In the genomic region with DNA sequence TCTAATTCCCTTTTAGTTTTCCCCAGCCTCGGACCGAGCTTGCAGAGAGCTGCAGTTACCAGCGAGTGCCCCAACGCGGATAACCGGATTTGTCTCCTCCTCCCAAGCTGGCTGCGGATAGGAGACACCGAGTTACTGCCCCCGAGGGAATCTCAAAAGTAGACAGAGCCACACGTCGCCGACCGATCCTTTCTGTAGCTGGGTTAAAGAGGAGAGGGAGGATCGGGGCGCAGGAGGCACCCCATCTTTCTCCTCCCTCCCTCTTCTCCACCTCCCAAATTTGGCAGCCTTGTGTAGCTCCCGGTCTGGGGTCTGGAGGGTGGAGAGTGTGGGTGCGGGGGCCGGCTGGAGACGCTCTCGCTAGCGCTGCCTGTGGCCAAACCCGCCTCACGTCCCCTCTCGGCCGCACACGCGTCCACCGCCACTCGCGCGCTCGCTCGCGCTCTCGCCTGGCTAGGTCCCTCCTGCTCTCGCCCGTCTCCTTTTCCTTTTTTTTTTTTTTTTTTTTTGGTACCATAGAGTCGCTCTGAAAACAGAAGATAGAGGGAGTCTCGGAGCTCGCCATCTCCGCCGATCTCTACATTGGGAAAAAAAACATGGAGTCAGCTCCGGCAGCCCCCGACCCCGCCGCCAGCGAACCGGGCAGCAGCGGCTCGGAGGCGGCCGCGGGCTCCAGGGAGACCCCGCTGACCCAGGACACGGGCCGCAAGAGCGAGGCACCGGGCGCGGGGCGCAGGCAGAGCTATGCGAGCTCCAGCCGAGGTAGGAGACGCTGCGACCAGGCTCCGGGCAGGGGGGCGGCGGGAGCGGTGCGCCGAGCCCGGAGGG, we compare ENCODE assay signal across 8 mouse cellular contexts. TPM values are rescaled to one million over a fixed set of nuclear protein-coding genes. Genes with fewer than 3 reads are reported as not detected.
A peak's percentile ranks its signal among the peaks of the same experiment; 100 is the strongest.
DNase-seq lines count a peak whose midpoint lies in the region; ATAC-seq and TF ChIP-seq lines count a peak whose summit lies in the region.

Rora (plus strand) TSS at position 576 of the 828 bp plus-strand sequence.

- 0 out of 2 replicates have a peak, but pooled peaks cover 5% of the 10 kb centered on the region for H3K27me3 ChIP-seq in forebrain, embryonic 14.5 days (replicated peaks; ENCODE audit: control insufficient read depth, insufficient read depth, low read length)
- H3K27me3 ChIP-seq in heart, embryonic 16.5 days (ENCODE audit: control insufficient read depth, insufficient read depth, low read length), result no peaks in the 10 kb centered on the region
- H3K27me3 ChIP-seq in liver, embryonic 13.5 days, result peaks cover 55% of the 10 kb centered on the region

- H3K4me3 ChIP-seq in forebrain, embryonic 14.5 days (ENCODE audit: low read depth, low read length), result peak within 1 kb of the TSS; percentile 69
- H3K4me3 ChIP-seq in heart, embryonic 16.5 days (ENCODE audit: low read length), result peak within 1 kb of the TSS; percentile 86
- peak within 1 kb of the TSS; percentile 62 for H3K4me3 ChIP-seq in liver, embryonic 13.5 days (replicated peaks)
- peak within 1 kb of the TSS; percentile 95 for H3K4me3 ChIP-seq in olfactory bulb, adult 2 months (ENCODE audit: insufficient read depth, low read depth, low read length)

- no peaks in the 10 kb centered on the region for H3K36me3 ChIP-seq in forebrain, embryonic 14.5 days (ENCODE audit: control insufficient read depth, insufficient read depth, low read length)
- no peaks in the 10 kb centered on the region for H3K36me3 ChIP-seq in heart, embryonic 16.5 days (ENCODE audit: control insufficient read depth, insufficient read depth)
- H3K36me3 ChIP-seq in liver, embryonic 13.5 days, result no peaks in the 10 kb centered on the region

- ATAC-seq in cerebellum, adult (ENCODE audit: insufficient number of reproducible peaks, low FRiP score, low TSS enrichment), result peak; percentile 77
- ATAC-seq in forebrain, embryonic 14.5 days, result peak; percentile 84
- peak; percentile 72 for ATAC-seq in heart, embryonic 16.5 days (replicated peaks; ENCODE audit: extremely low read depth, insufficient read depth, low FRiP score)
- ATAC-seq in liver, embryonic 13.5 days (ENCODE audit: low read depth), result peak; percentile 41; the same call in 1 of the 2 replicates

- H3K4me2 ChIP-seq in forebrain, embryonic 14.5 days (ENCODE audit: low read length), result peak within 1 kb of the TSS; percentile 95
- peak within 1 kb of the TSS; percentile 83 for H3K4me2 ChIP-seq in heart, embryonic 16.5 days (ENCODE audit: low read depth, low read length)
- H3K4me2 ChIP-seq in liver, embryonic 13.5 days, result peak within 1 kb of the TSS; percentile 61

- TF ChIP-seq POLR2A in olfactory bulb, adult 2 months (IDR thresholded peaks at IDR 0.05; ENCODE audit: insufficient read depth, low read depth, low read length), result peak; percentile 41; the same call in 1 of the 2 replicates

- H3K27ac ChIP-seq in forebrain, embryonic 14.5 days (ENCODE audit: low read depth, low read length), result peak within 1 kb of the TSS; percentile 88
- peak within 1 kb of the TSS; percentile 86 for H3K27ac ChIP-seq in heart, embryonic 16.5 days (ENCODE audit: low read length)
- peak within 1 kb of the TSS; percentile 53; the same call in 1 of the 2 replicates for H3K27ac ChIP-seq in liver, embryonic 13.5 days
- peak within 1 kb of the TSS; percentile 87 for H3K27ac ChIP-seq in olfactory bulb, adult 2 months (ENCODE audit: insufficient read depth, low read depth, low read length)

- WGBS in forebrain, embryonic 14.5 days, result under 1% methylated on average over 65 of the region's 72 CpGs
- WGBS in heart, embryonic 16.5 days, result under 1% methylated on average over 69 of the region's 72 CpGs
- WGBS in liver, embryonic 13.5 days (ENCODE audit: insufficient replicate concordance), result 1% methylated on average over 68 of the region's 72 CpGs
- WGBS in olfactory bulb, adult 2 months, result under 1% methylated on average over 70 of the region's 72 CpGs

- H3K4me1 ChIP-seq in forebrain, embryonic 14.5 days (ENCODE audit: control insufficient read depth, insufficient read depth, low read length), result peaks cover 4% of the 10 kb centered on the region
- peaks cover 10% of the 10 kb centered on the region for H3K4me1 ChIP-seq in heart, embryonic 16.5 days (ENCODE audit: control insufficient read depth, insufficient read depth, low read length)
- H3K4me1 ChIP-seq in liver, embryonic 13.5 days (replicated peaks), result no peaks in the 10 kb centered on the region
- H3K4me1 ChIP-seq in olfactory bulb, adult 2 months (ENCODE audit: control insufficient read depth, insufficient read depth, low read length), result peaks cover 7% of the 10 kb centered on the region; the same call in 1 of the 2 replicates

- no peak for TF ChIP-seq CTCF in olfactory bulb, adult 2 months (IDR thresholded peaks at IDR 0.05; ENCODE audit: insufficient read depth, low read depth, low read length)

- H3K9ac ChIP-seq in forebrain, embryonic 14.5 days (ENCODE audit: low read length), result peak within 1 kb of the TSS; percentile 79
- peak within 1 kb of the TSS; percentile 84 for H3K9ac ChIP-seq in heart, embryonic 16.5 days (ENCODE audit: low read length)
- H3K9ac ChIP-seq in liver, embryonic 13.5 days, result peak within 1 kb of the TSS; percentile 47

- no peaks in the 10 kb centered on the region for H3K9me3 ChIP-seq in forebrain, embryonic 14.5 days (replicated peaks; ENCODE audit: control insufficient read depth, low read length)
- H3K9me3 ChIP-seq in heart, embryonic 16.5 days (replicated peaks; ENCODE audit: control insufficient read depth, low read length), result no peaks in the 10 kb centered on the region
- no peaks in the 10 kb centered on the region for H3K9me3 ChIP-seq in liver, embryonic 13.5 days (replicated peaks)

- peak; percentile 87 for DNase-seq in ES-CJ7 (ENCODE audit: low read depth, low spot score)
- peak; percentile 85 for DNase-seq in forebrain, embryonic 14.5 days (ENCODE audit: low spot score)
- DNase-seq in kidney, postnatal 14 days, result peak; percentile 75
- DNase-seq in liver, embryonic 13.5 days, result no peak
- no peak for DNase-seq in natural killer cell, adult 2 months (ENCODE audit: low spot score in 2 of 2)

RNA-seq across cellular contexts. Expression of gene Rora, which starts in this region (rescaled TPM):
- 15.2 and 17.0 TPM in 2 replicates for polyA plus RNA-seq in forebrain, embryonic 14.5 days (2014; fragmentation: Nextera tagmentation; extraction: Ambion mirVana)
- 9.0 and 9.4 TPM in 2 replicates for polyA plus RNA-seq in heart, embryonic 16.5 days (2015; fragmentation: Nextera tagmentation; extraction: Ambion mirVana)
- 2.7 and 2.9 TPM in 2 replicates for polyA plus RNA-seq in liver, embryonic 13.5 days (2015; fragmentation: Nextera tagmentation; extraction: Ambion mirVana)
- polyA plus RNA-seq in olfactory bulb, adult 2 months (2012; ENCODE audit: insufficient read depth, insufficient read length, low replicate concordance, missing spikeins), result not detected in 2 replicates

Comparison
In these comparisons a context has a peak if more than half of its experiments do, and no peak if none do; other contexts are left out.
1. DNase-seq: peak in ES-CJ7 (single experiment), forebrain, embryonic 14.5 days (single experiment) and kidney, postnatal 14 days (single experiment); none in liver, embryonic 13.5 days (single experiment) and natural killer cell, adult 2 months (0 of 2).
2. Peak in every context shown above with its lines, with median percentiles within 50 percentile points of each other: ATAC-seq, H3K27ac ChIP-seq, H3K4me2 ChIP-seq, H3K4me3 ChIP-seq and H3K9ac ChIP-seq.